Mouse (Mus musculus) hindbrain, embryonic 16.5 days (tissue): ENCODE data around the gene Zc2hc1c. TPM values are rescaled to one million over a fixed set of nuclear protein-coding genes. Genes with fewer than 3 reads are reported as not detected.

ENCODE experiments used
- ATAC-seq: fragments of 200-750 bp; cut with Nextera tagmentation; 2 replicates; pipeline ENCODE4 v1.8.0; 2017; ENCODE audit warnings: moderate TSS enrichment, moderate library complexity
- H3K27ac ChIP-seq: fragments of 300-500 bp; sonication (generic); 2 replicates; pipeline ENCODE4 v1.5.1; 2014; ENCODE audit warnings: low read depth, mild to moderate bottlenecking, control low read depth, low read length, moderate library complexity
- H3K27me3 ChIP-seq: fragments of 300-500 bp; sonication (generic); replicated peaks from 2 replicates; pipeline ENCODE4 v1.6.1; 2014; ENCODE audit warnings: low read length; ENCODE audit not compliant: control insufficient read depth, insufficient read depth
- H3K36me3 ChIP-seq: fragments of 300-500 bp; sonication (generic); 2 replicates; pipeline ENCODE4 v1.6.1; 2014; ENCODE audit warnings: mild to moderate bottlenecking, low read length, moderate library complexity, mixed read lengths; ENCODE audit not compliant: control insufficient read depth, insufficient read depth
- H3K4me1 ChIP-seq: fragments of 300-500 bp; sonication (generic); 2 replicates; pipeline ENCODE4 v1.6.1; 2014; ENCODE audit warnings: low read depth, low read length; ENCODE audit not compliant: control insufficient read depth, insufficient read depth
- H3K4me2 ChIP-seq: fragments of 300-500 bp; sonication (generic); 2 replicates; pipeline ENCODE4 v1.6.1; 2014; ENCODE audit warnings: mild to moderate bottlenecking, low read length, control low read depth, moderate library complexity
- H3K4me3 ChIP-seq: fragments of 300-500 bp; sonication (generic); 2 replicates; pipeline ENCODE4 v1.5.1; 2014; ENCODE audit warnings: mild to moderate bottlenecking, low read length, control low read depth, moderate library complexity
- H3K9ac ChIP-seq: fragments of 300-500 bp; sonication (generic); 2 replicates; pipeline ENCODE4 v1.6.1; 2014; ENCODE audit warnings: low read depth, mild to moderate bottlenecking, control low read depth, low read length, moderate library complexity
- H3K9me3 ChIP-seq: fragments of 300-500 bp; sonication (generic); 2 replicates; pipeline ENCODE4 v1.6.1; 2014; ENCODE audit warnings: mild to moderate bottlenecking, low read length, moderate library complexity; ENCODE audit not compliant: control insufficient read depth
- WGBS: fragments of 180-500 bp; shearing (Covaris S2); extraction: QIAGEN DNeasy Blood & Tissue Kit; methylation state at CpG from one replicate; pipeline ENCODE4 v1.1.7; 2014; 5-methylcytosine and 5-hydroxymethylcytosine counted together
- polyA plus RNA-seq: library from polyadenylated mRNA; unstranded; fragments of >200 nt; fragmentation: Nextera tagmentation; extraction: Ambion mirVana; gene quantifications from 2 replicates; pipeline ENCODE4 v1.2.1, GENCODE M21; 2015

The Zc2hc1c gene
- polyA plus RNA-seq, result 1.7 and 1.8 TPM in 2 replicates

DNA sequence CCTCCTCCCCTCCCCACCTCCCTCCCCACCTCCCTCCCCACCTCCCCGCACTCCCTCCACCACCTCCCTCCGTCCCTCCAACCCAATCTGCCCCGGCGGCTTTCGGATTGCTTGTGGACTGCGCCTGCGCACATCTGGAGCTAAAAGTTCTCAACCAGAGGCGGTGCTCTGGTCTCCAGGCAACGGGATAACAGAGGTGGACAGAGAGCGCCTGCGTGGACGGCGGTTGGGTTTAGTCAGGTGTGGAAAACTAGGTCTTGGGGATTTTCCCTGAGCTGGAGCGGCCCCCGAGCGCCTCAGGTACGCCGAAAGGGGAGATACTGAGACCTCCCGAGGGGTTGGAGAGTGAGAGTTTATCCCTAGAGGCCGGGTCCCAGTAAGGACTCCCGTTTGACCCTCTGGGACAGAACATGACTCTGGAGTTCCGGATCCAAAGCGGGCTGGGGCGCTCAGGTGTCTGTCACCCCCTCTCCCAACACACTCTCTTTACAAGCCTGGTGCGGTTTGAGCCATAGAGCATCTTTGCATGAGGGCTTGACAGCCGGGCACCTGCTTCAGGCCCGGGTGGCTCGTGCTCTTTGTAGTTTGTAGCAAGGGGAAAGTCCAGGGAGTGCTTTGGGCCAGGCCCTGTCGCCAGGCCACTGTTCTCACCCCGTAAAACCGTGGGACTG, at the start of gene Zc2hc1c:
TSS of gene Zc2hc1c (plus strand) at position 106 of the 671 bp plus-strand sequence.
- H3K9ac ChIP-seq, result peak within 1 kb of the TSS; percentile 58
- no peaks in the 10 kb centered on the region for H3K36me3 ChIP-seq
- H3K4me1 ChIP-seq, result peaks cover 11% of the 10 kb centered on the region
- H3K27ac ChIP-seq, result no peak within 1 kb of the TSS; the same call in 1 of the 2 replicates
- H3K4me3 ChIP-seq, result peak within 1 kb of the TSS; percentile 53
- H3K4me2 ChIP-seq, result peak within 1 kb of the TSS; percentile 85
- H3K27me3 ChIP-seq, result no peaks in the 10 kb centered on the region
- peak; percentile 93 for ATAC-seq
- 3% methylated on average over 29 of the region's 31 CpGs for WGBS
- H3K9me3 ChIP-seq, result no peaks in the 10 kb centered on the region; the same call in 1 of the 2 replicates

DNA sequence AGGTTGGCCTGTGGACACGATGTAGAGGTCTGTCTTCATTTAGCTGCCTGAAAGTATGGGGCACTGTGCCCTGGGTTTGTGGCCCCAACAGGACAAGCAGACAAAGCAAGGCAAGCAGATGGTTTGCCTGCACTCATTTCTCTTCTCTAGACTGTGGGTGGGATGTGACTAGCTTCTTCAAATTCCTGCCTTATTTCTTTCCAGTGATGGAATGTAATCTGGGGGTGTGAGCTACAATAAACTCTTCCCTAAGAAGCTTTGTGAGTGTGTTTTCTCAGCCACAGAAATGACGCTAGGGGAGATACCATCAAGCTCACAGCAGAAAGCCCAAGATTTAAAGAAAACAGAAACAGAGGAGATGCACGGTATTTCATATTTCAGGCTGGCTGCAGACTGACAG, 36.3 kb upstream of the Zc2hc1c start:
- H3K9ac ChIP-seq, result no peak overlapping the region
- no peak overlapping the region for H3K4me2 ChIP-seq
- H3K9me3 ChIP-seq, result no peaks in the 10 kb centered on the region
- H3K4me1 ChIP-seq, result no peaks in the 10 kb centered on the region
- WGBS, result 85% methylated on average over 3 of the region's 3 CpGs
- H3K36me3 ChIP-seq, result peaks cover 5% of the 10 kb centered on the region; the same call in 1 of the 2 replicates
- no peak overlapping the region for H3K27ac ChIP-seq
- H3K27me3 ChIP-seq, result no peaks in the 10 kb centered on the region
- no peak for ATAC-seq
- no peak overlapping the region for H3K4me3 ChIP-seq

DNA sequence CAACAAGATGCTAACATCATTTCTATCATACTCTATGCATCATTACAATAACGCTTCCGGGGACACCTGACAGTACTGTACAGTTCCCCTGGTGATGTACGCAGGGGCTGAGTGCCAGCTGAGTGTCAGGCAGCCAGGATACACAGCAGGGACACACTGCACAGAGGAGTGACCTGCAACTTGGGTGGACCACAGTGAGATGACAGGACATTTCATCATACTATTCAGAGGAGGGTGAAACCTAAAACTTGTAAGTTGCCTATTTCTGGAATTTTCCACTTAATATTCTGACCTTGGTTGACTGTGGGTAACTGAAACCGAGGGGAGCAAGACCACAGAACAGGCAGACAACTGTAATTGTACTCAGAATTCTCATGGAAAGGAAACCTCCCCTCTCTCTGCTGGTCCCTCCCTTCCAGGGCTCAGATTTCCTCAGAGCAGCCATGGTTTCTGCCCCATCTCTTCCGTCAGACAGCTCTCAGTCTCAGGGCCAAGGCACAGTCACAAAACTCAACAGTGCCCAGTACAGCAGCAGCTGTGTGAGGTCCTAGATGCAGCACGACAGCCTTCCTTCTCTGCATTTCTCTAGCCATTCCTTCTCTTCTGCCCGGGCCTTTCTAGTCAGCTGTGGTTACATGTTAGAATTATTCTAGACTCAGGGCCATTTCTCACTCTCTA, 32.2 kb upstream of the Zc2hc1c start:
- H3K4me3 ChIP-seq, result no peak overlapping the region
- no peak overlapping the region for H3K27ac ChIP-seq
- H3K9ac ChIP-seq, result no peak overlapping the region
- no peak overlapping the region for H3K4me2 ChIP-seq
- H3K27me3 ChIP-seq, result no peaks in the 10 kb centered on the region
- 78% methylated on average over 7 of the region's 7 CpGs for WGBS
- no peaks in the 10 kb centered on the region for H3K9me3 ChIP-seq
- no peak for ATAC-seq
- no peaks in the 10 kb centered on the region for H3K4me1 ChIP-seq
- H3K36me3 ChIP-seq, result no peaks in the 10 kb centered on the region; the same call in 1 of the 2 replicates

DNA sequence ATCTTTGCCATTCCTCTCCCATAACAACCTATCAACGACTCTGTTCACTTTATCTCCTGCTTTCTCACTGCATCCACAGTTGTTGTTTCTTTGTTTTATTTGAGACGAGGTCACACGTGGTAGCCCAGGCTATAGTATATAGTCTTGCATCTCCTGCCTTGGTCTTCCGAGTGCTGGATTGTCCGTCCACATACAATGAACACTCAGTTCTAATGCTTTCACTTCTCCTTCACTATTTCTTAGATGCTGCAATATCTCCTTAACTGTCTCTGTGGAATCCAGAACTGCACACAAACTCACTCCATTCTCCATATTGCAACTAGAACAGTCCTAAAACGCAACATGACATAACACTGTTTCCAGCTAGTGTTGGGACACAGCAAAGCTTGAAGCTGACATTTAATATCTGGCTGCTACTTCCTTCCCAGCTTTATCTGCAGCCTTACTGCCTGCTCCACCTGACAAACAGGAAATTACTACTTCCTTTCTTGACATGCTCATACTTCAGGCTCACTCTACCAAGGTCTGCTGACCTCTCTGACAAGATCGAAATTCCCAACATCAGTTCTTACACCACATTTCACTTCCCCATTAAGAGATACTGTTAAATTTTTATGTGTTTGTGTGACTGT, 31.3 kb upstream of the Zc2hc1c start:
- 92% methylated on average over 7 of the region's 7 CpGs for WGBS
- no peak overlapping the region for H3K27ac ChIP-seq
- H3K36me3 ChIP-seq, result no peaks in the 10 kb centered on the region; the same call in 1 of the 2 replicates
- no peak for ATAC-seq
- H3K4me1 ChIP-seq, result no peaks in the 10 kb centered on the region
- H3K27me3 ChIP-seq, result no peaks in the 10 kb centered on the region
- H3K9me3 ChIP-seq, result no peaks in the 10 kb centered on the region
- no peak overlapping the region for H3K4me2 ChIP-seq
- no peak overlapping the region for H3K9ac ChIP-seq
- H3K4me3 ChIP-seq, result no peak overlapping the region

DNA sequence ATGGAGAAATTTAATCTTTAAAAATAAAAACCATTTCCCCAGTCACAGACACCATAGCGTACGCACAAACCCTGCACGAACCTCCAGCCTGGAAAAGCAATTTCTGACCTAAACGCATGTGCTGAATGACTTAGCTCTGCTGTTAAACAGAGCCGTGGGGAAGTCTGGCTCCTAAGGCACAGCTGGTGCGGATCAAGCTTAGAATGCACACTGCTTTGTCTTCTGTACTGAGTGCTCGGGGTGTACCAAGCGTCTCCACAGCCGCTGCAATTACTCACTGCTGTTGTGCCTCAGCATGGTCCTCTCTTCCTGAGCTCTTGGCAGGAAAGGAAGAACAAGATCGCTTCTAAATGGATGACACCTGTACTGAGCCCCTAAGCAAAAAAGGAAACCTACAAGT, 25.9 kb upstream of the Zc2hc1c start:
- no peaks in the 10 kb centered on the region for H3K4me1 ChIP-seq
- no peak overlapping the region for H3K27ac ChIP-seq
- H3K27me3 ChIP-seq, result no peaks in the 10 kb centered on the region
- H3K4me2 ChIP-seq, result no peak overlapping the region
- H3K4me3 ChIP-seq, result no peak overlapping the region
- no peaks in the 10 kb centered on the region for H3K9me3 ChIP-seq
- 0 out of 2 replicates have a peak, but pooled peaks have one; percentile 50 for ATAC-seq
- WGBS, result 44% methylated on average over 10 of the region's 10 CpGs
- no peak overlapping the region for H3K9ac ChIP-seq
- no peaks in the 10 kb centered on the region; the same call in 1 of the 2 replicates for H3K36me3 ChIP-seq

DNA sequence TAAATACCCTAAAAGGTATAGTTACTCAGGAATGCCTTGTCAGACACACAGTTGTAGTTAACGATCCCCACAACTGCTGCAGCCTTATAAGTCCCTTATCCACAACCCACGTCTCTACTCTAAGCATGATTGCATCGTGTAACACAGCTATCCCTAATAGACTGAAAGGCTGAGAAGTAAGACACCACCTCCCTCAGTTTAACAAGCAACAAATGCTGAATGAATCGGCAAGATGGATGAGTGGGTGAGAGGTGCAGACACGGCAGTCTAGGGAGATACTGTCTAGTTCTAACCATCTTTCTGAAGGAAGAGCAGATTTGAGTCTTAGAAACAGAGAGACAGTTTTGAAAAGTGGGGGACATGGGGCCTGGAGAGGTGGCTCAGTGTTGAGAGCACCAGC, 25.2 kb upstream of the Zc2hc1c start:
- H3K9ac ChIP-seq, result no peak overlapping the region
- H3K9me3 ChIP-seq, result no peaks in the 10 kb centered on the region
- H3K4me1 ChIP-seq, result no peaks in the 10 kb centered on the region
- no peak overlapping the region for H3K4me3 ChIP-seq
- no peak overlapping the region for H3K4me2 ChIP-seq
- H3K36me3 ChIP-seq, result no peaks in the 10 kb centered on the region; the same call in 1 of the 2 replicates
- 76% methylated on average over 5 of the region's 5 CpGs for WGBS
- H3K27me3 ChIP-seq, result no peaks in the 10 kb centered on the region
- H3K27ac ChIP-seq, result no peak overlapping the region
- no peak for ATAC-seq

DNA sequence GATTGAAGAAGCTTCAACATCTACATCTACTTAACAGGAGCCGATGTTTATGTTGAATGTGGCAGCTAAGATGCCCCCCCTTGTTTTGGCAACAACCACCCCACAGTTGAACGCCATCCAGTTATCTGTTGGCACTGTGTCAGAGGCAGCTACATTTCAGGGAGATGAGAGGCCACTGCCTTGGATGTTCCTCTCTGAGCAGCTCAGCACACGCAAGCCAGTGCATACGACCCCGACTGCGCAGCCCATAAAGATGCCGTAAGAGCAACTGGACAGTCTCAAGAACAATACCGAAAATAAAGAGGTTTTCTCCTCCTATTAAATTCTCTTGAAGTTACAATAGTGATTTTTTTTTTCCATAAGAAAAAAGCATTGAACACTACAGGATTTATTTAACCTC, 23.9 kb upstream of the Zc2hc1c start:
- Histone ChIP-seq H3K27ac (no peak overlapping the region), H3K27me3 (no peaks in the 10 kb centered on the region), H3K4me3 (no peak overlapping the region), H3K9me3 (no peaks in the 10 kb centered on the region), H3K4me2 (no peak overlapping the region), H3K9ac (no peak overlapping the region), H3K36me3 (no peaks in the 10 kb centered on the region; the same call in 1 of the 2 replicates), H3K4me1 (no peaks in the 10 kb centered on the region)
- WGBS, result 75% methylated on average over 8 of the region's 8 CpGs
- no peak for ATAC-seq

DNA sequence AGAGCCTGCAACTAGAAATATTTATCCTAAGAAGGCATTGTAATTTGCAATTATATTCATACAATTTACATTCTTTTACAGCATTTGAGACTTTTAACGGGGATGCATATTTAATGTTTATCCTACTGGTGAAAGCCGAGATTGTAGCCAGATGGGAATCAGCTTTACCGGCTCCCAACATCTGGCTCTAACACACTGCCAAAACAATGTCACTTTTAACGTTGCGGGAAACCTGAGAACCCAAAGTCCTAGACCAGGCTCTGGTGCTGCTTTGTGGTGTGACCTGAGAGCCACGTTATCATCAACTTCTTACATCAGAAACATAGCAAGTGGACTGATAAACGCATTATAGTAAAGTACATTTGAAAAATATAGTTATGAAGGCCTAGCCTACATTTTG, 23.5 kb upstream of the Zc2hc1c start:
- H3K27me3 ChIP-seq, result no peaks in the 10 kb centered on the region
- no peaks in the 10 kb centered on the region; the same call in 1 of the 2 replicates for H3K36me3 ChIP-seq
- no peak overlapping the region for H3K4me3 ChIP-seq
- peaks cover 2% of the 10 kb centered on the region; the same call in 1 of the 2 replicates for H3K4me1 ChIP-seq
- ATAC-seq, result no peak
- no peak overlapping the region for H3K4me2 ChIP-seq
- H3K9ac ChIP-seq, result no peak overlapping the region
- 67% methylated on average over 7 of the region's 7 CpGs for WGBS
- H3K9me3 ChIP-seq, result no peaks in the 10 kb centered on the region
- H3K27ac ChIP-seq, result no peak overlapping the region

DNA sequence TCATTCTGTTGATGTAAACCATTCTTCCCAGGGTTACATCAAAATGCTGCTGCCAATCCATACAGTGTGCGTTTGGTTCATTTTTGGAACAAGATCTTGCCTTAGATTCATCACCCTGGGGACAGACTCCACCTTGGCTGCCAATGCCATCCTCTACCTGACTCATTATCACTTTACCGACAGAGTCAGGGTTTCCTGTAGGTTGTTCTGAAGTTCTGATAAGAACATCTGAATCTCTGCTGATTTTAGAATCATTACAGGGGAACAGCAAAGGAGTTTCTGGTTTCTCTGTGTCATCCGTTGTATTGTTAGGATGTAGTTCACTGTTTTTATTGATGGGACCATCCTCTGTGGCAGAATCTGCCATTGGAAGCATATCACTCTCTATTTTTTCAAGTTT, 22.1 kb upstream of the Zc2hc1c start:
- Histone ChIP-seq H3K9ac (no peak overlapping the region), H3K4me3 (no peak overlapping the region), H3K27me3 (no peaks in the 10 kb centered on the region), H3K4me1 (peaks cover 4% of the 10 kb centered on the region; the same call in 1 of the 2 replicates), H3K4me2 (no peak overlapping the region), H3K9me3 (no peaks in the 10 kb centered on the region), H3K36me3 (no peaks in the 10 kb centered on the region), H3K27ac (no peak overlapping the region)
- 93% methylated on average over 3 of the region's 3 CpGs for WGBS
- no peak for ATAC-seq
